Mouse (Mus musculus) liver, adult 2 months (tissue): Measurements from ENCODE around the gene Gpr25. TPM values are rescaled to one million over a fixed set of nuclear protein-coding genes. Genes with fewer than 3 reads are reported as not detected.

Experiments used
- DNase-seq: peaks from one replicate; pipeline ENCODE4 v3.0.0-alpha.2; 2011; ENCODE audit warnings: low read depth, low spot score; ENCODE audit errors: extremely low read depth
- H3K27ac ChIP-seq: fragments of 200-500 bp; replicated peaks from 2 replicates; pipeline ENCODE4 v1.5.1; 2012; ENCODE audit warnings: low read depth, mild to moderate bottlenecking, control low read depth, inconsistent platforms, low read length; ENCODE audit not compliant: insufficient read depth
- H3K27me3 ChIP-seq: fragments of 200-500 bp; 2 replicates; pipeline ENCODE4 v1.6.1; 2012; ENCODE audit warnings: mild to moderate bottlenecking, moderate library complexity, low read length, inconsistent platforms; ENCODE audit not compliant: control insufficient read depth, insufficient read depth
- H3K36me3 ChIP-seq: fragments of 200-500 bp; 2 replicates; pipeline ENCODE4 v1.6.1; 2012; ENCODE audit warnings: low read length, inconsistent platforms; ENCODE audit not compliant: control insufficient read depth, insufficient read depth
- H3K4me1 ChIP-seq: fragments of 200-500 bp; 2 replicates; pipeline ENCODE4 v1.6.1; 2011; ENCODE audit warnings: low read length; ENCODE audit not compliant: control insufficient read depth, insufficient read depth
- H3K4me3 ChIP-seq: fragments of 200-500 bp; 2 replicates; pipeline ENCODE4 v1.5.1; 2011; ENCODE audit warnings: low read depth, mild to moderate bottlenecking, control low read depth, low read length, moderate library complexity; ENCODE audit not compliant: insufficient read depth
- H3K79me2 ChIP-seq: fragments of 200-500 bp; 2 replicates; pipeline ENCODE4 v1.6.1; 2012; ENCODE audit warnings: inconsistent platforms, mild to moderate bottlenecking, low read length, moderate library complexity; ENCODE audit not compliant: control insufficient read depth, insufficient read depth
- H3K9ac ChIP-seq: fragments of 200-500 bp; 2 replicates; pipeline ENCODE4 v1.6.1; 2012; ENCODE audit warnings: low read depth, mild to moderate bottlenecking, control low read depth, inconsistent platforms, low read length
- CTCF ChIP-seq: fragments of 200-500 bp; IDR thresholded peaks from 2 replicates; pipeline ENCODE4 v1.5.1; 2011; ENCODE audit warnings: low read depth, low read length, control low read depth
- POLR2A ChIP-seq: fragments of 200-500 bp; IDR thresholded peaks from 2 replicates; pipeline ENCODE4 v1.6.1; 2011; ENCODE audit warnings: low read length, control low read depth; ENCODE audit not compliant: insufficient read depth; ENCODE audit errors: extremely low read depth
- WGBS: fragments of 180-500 bp; shearing (Covaris S2); methylation state at CpG from one replicate; pipeline ENCODE4 v1.1.7; 2018; 5-methylcytosine and 5-hydroxymethylcytosine counted together
- polyA plus RNA-seq: library from polyadenylated mRNA; depleted of rRNA; stranded (reverse); fragments of >200 nt; gene quantifications from 2 replicates; pipeline ENCODE4 v1.2.3, GENCODE M21; 2012
- total RNA-seq: library from RNA; depleted of rRNA; stranded (reverse); fragments of >200 nt; gene quantifications from 2 replicates; pipeline ENCODE4 v1.2.3, GENCODE M21; 2014

Gene Gpr25
- total and polyA plus RNA-seq, 2 experiments, result 0.32 TPM; not detected in 1

GRCm38 (mm10) chr1:136227870-136228269, 32.8 kb downstream of the Gpr25 start:
- peak; percentile 69 for DNase-seq
- TF ChIP-seq CTCF, result no peak
- TF ChIP-seq POLR2A, result no peak
- Histone ChIP-seq H3K79me2 (no peaks in the 10 kb centered on the region), H3K9ac (no peak overlapping the region), H3K27ac (peak overlapping the region; percentile 65), H3K27me3 (no peaks in the 10 kb centered on the region), H3K36me3 (no peaks in the 10 kb centered on the region), H3K4me1 (peaks cover 8% of the 10 kb centered on the region), H3K4me3 (no peak overlapping the region)
- 28% methylated on average over 4 of the region's 4 CpGs for WGBS

GRCm38 (mm10) chr1:136226626-136227025, 34.0 kb downstream of the Gpr25 start:
- no peak for DNase-seq
- WGBS, result 95% methylated on average over 8 of the region's 8 CpGs
- Histone ChIP-seq H3K27ac (no peak overlapping the region), H3K36me3 (no peaks in the 10 kb centered on the region), H3K4me1 (peaks cover 8% of the 10 kb centered on the region), H3K27me3 (no peaks in the 10 kb centered on the region), H3K4me3 (no peak overlapping the region), H3K79me2 (no peaks in the 10 kb centered on the region), H3K9ac (no peak overlapping the region)
- TF ChIP-seq CTCF (no peak), POLR2A (no peak)

GRCm38 (mm10) chr1:136225846-136226245, 34.8 kb downstream of the Gpr25 start:
- no peak overlapping the region for H3K4me3 ChIP-seq
- 97% methylated on average over 8 of the region's 8 CpGs for WGBS
- peaks cover 8% of the 10 kb centered on the region for H3K4me1 ChIP-seq
- DNase-seq, result no peak
- no peak overlapping the region for H3K27ac ChIP-seq
- H3K79me2 ChIP-seq, result no peaks in the 10 kb centered on the region
- TF ChIP-seq CTCF (no peak), POLR2A (no peak)
- H3K27me3 ChIP-seq, result no peaks in the 10 kb centered on the region
- H3K9ac ChIP-seq, result no peak overlapping the region
- no peaks in the 10 kb centered on the region for H3K36me3 ChIP-seq

- TF ChIP-seq POLR2A (no peak), CTCF (no peak)
- H3K27ac ChIP-seq, result no peak overlapping the region
- no peaks in the 10 kb centered on the region for H3K36me3 ChIP-seq
- no peak overlapping the region for H3K4me3 ChIP-seq
- peaks cover 5% of the 10 kb centered on the region for H3K4me1 ChIP-seq
- WGBS, result 93% methylated on average over 10 of the region's 10 CpGs
- no peaks in the 10 kb centered on the region for H3K27me3 ChIP-seq
- DNase-seq, result no peak
- no peaks in the 10 kb centered on the region for H3K79me2 ChIP-seq
- no peak overlapping the region for H3K9ac ChIP-seq
Observed at GRCm38 (mm10) chr1:136223758-136224342, 36.8 kb downstream of the Gpr25 start.

GRCm38 (mm10) chr1:136222386-136222785, 38.3 kb downstream of the Gpr25 start:
- H3K79me2 ChIP-seq, result no peaks in the 10 kb centered on the region
- TF ChIP-seq POLR2A, result no peak
- TF ChIP-seq CTCF, result no peak
- no peaks in the 10 kb centered on the region for H3K4me1 ChIP-seq
- no peak overlapping the region for H3K9ac ChIP-seq
- H3K36me3 ChIP-seq, result no peaks in the 10 kb centered on the region
- peak; percentile 10 for DNase-seq
- no peaks in the 10 kb centered on the region for H3K27me3 ChIP-seq
- 67% methylated on average over 10 of the region's 10 CpGs for WGBS
- no peak overlapping the region for H3K4me3 ChIP-seq
- H3K27ac ChIP-seq, result no peak overlapping the region

- DNase-seq, result no peak
Observed at GRCm38 (mm10) chr1:136220037-136220871, 40.4 kb downstream of the Gpr25 start.

More at GRCm38 (mm10) chr1:136220037-136220871, 40.4 kb downstream of the Gpr25 start:
- no peaks in the 10 kb centered on the region for H3K79me2 ChIP-seq
- no peak overlapping the region for H3K9ac ChIP-seq
- no peak overlapping the region for H3K27ac ChIP-seq
- H3K36me3 ChIP-seq, result no peaks in the 10 kb centered on the region
- H3K27me3 ChIP-seq, result no peaks in the 10 kb centered on the region
- TF ChIP-seq POLR2A, result no peak
- TF ChIP-seq CTCF, result no peak
- H3K4me1 ChIP-seq, result no peaks in the 10 kb centered on the region
- no peak overlapping the region for H3K4me3 ChIP-seq
- 81% methylated on average over 10 of the region's 10 CpGs for WGBS
